Mouse (Mus musculus) heart, embryonic 13.5 days (tissue): ENCODE data around the gene Magea5. TPM values are rescaled to one million over a fixed set of nuclear protein-coding genes. Genes with fewer than 3 reads are reported as not detected.
"Not testable (repeated sequence)": the region's sequence is repeated elsewhere in the genome, so short reads cannot be mapped to it uniquely, and the experiment has no call there.

Experiments used
- ATAC-seq: fragments of 200-750 bp; cut with Nextera tagmentation; 2 replicates; pipeline ENCODE4 v1.8.0; 2017; ENCODE audit warnings: moderate TSS enrichment; ENCODE audit not compliant: insufficient number of reproducible peaks, low FRiP score, low TSS enrichment; ENCODE audit errors: extremely low read depth
- H3K27ac ChIP-seq: fragments of 300-500 bp; sonication (generic); replicated peaks from 2 replicates; pipeline ENCODE4 v1.5.1; 2015; ENCODE audit warnings: moderate library complexity, mild to moderate bottlenecking, inconsistent platforms
- H3K27me3 ChIP-seq: fragments of 300-500 bp; sonication (generic); replicated peaks from 2 replicates; pipeline ENCODE4 v1.6.1; 2015; ENCODE audit warnings: mild to moderate bottlenecking, inconsistent platforms
- H3K36me3 ChIP-seq: fragments of 300-500 bp; sonication (generic); 2 replicates; pipeline ENCODE4 v1.6.1; 2015; ENCODE audit warnings: mild to moderate bottlenecking, inconsistent platforms
- H3K4me1 ChIP-seq: fragments of 300-500 bp; sonication (generic); 2 replicates; pipeline ENCODE4 v1.6.1; 2015; ENCODE audit warnings: inconsistent platforms
- H3K4me2 ChIP-seq: fragments of 300-500 bp; sonication (generic); 2 replicates; pipeline ENCODE4 v1.6.1; 2015; ENCODE audit warnings: inconsistent platforms, mild to moderate bottlenecking, moderate library complexity
- H3K4me3 ChIP-seq: fragments of 300-500 bp; sonication (generic); 2 replicates; pipeline ENCODE4 v1.5.1; 2015; ENCODE audit warnings: moderate library complexity, mild to moderate bottlenecking, inconsistent platforms
- H3K9ac ChIP-seq: fragments of 300-500 bp; sonication (generic); 2 replicates; pipeline ENCODE4 v1.6.1; 2015; ENCODE audit warnings: inconsistent platforms, mild to moderate bottlenecking, moderate library complexity
- H3K9me3 ChIP-seq: fragments of 300-500 bp; sonication (generic); 2 replicates; pipeline ENCODE4 v1.6.1; 2016; ENCODE audit warnings: inconsistent platforms
- WGBS: fragments of 180-500 bp; shearing (Covaris S2); methylation state at CpG from one replicate; pipeline ENCODE4 v1.1.7; 2015; ENCODE audit warnings: mixed read lengths; 5-methylcytosine and 5-hydroxymethylcytosine counted together
- polyA plus RNA-seq: library from polyadenylated mRNA; unstranded; fragments of >200 nt; fragmentation: Nextera tagmentation; extraction: Ambion mirVana; gene quantifications from 2 replicates; pipeline ENCODE4 v1.2.1, GENCODE M21; 2015

The Magea5 gene
- polyA plus RNA-seq: not detected in 2 replicates

DNA sequence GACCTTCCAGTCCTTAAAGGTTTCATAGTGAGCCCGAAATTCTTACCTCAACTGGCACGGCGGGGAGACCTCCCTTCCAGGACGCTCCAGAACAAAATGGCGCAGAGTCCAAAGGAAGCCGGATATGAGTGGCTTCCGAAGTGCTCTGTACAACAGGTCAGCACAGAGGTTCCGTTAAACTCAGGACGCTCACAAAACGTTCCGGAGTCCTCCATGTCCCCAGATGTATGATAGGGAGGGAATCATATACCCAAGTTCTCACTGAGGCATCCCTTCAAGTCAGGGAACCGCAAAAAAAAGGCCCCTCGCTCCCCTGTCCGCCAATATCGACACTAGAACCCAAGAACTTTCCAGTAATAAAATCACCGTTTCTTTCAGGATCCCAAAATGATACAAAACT is at the start of gene Magea5:
Gene Magea5 (minus strand): TSS at position 101 of the 400 bp plus-strand sequence.
- H3K9me3 ChIP-seq, H3K27me3 ChIP-seq, H3K4me1 ChIP-seq, ATAC-seq, H3K4me3 ChIP-seq, H3K9ac ChIP-seq, H3K27ac ChIP-seq, H3K4me2 ChIP-seq, H3K36me3 ChIP-seq: not testable (repeated sequence)
- WGBS: 80% methylated on average over 14 of the region's 16 CpGs

DNA sequence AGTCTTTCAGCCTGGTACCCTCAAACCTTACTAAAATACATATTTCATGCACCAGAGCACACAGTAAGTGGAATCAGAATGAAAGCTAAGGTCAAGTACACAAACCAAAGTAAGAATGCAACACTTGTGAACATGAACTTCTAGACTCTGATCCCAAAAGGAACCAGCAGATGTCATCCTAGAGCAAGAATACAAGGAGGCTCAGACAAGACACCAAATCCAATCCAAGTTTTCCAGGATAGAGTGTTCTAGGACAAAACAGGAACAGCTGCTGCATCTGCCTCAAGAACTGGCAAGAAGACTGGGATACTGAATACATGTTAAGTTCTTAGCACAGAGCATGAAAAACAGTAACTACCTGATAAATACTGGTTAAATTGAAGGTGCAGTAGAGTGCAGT is 35.1 kb upstream of the Magea5 start:
- Histone ChIP-seq H3K27me3 (no peaks in the 10 kb centered on the region), H3K9me3 (no peaks in the 10 kb centered on the region), H3K4me1 (no peaks in the 10 kb centered on the region), H3K27ac (no peak overlapping the region), H3K4me3 (no peak overlapping the region), H3K36me3 (no peaks in the 10 kb centered on the region), H3K9ac (no peak overlapping the region), H3K4me2 (no peak overlapping the region)
- ATAC-seq: no peak

DNA sequence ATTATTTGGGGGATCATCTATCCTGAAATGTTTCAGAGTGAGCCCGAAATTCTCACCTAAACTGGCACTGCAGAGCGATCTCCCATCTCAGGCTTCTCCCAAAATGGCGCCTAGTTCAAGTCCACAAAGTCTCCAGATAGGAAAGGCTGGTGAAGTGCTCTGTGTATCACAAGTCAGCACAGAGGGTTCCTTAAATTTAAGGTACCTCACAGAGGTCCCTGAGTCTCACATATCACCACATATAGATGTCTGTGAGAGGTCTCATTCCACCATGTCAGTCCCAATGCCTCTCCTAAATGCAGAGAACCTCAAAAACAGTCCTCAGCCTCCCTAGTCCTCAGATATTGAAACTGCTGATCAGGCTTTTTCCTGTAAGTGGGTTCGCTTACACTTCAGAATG is 30.6 kb upstream of the Magea5 start, which contains the start of gene Magea2:
Gene Magea2 (minus strand): TSS at position 101 of the 400 bp plus-strand sequence.
- WGBS: 83% methylated on average over 4 of the region's 4 CpGs
- ATAC-seq, H3K4me3 ChIP-seq: not testable (repeated sequence)

DNA sequence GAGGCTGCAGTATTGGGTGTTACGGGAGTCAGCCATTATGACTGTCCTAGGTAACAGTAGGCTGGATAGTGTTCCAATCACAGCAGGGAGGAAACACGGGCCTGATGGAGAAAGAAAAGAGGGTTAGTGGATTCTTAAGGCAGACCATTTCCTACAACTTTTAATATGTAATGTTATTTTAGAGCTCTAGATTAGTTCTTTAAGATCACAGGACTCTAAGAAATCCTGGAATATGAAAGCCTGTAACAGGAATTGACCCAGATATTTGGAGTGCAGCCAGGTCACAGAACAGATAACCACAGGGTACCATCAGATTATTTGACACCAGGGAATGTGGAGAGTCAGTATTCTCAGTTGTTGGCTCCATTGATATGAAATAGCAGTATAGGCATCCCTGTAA is 26.7 kb upstream of the Magea5 start, which contains the start of gene Magea1:
Gene Magea1 (minus strand): TSS at position 101 of the 400 bp plus-strand sequence.
- H3K9me3 ChIP-seq, H3K4me2 ChIP-seq, H3K27ac ChIP-seq, ATAC-seq, H3K4me3 ChIP-seq, H3K9ac ChIP-seq, H3K36me3 ChIP-seq, H3K4me1 ChIP-seq, H3K27me3 ChIP-seq: not testable (repeated sequence)
- 86% methylated on average over 1 of the region's 2 CpGs for WGBS

More for the DNA sequence above, 30.6 kb upstream of the Magea5 start, which contains the start of gene Magea2:
- not testable (repeated sequence) for H3K27me3 ChIP-seq, H3K4me1 ChIP-seq, H3K27ac ChIP-seq, H3K9me3 ChIP-seq, H3K36me3 ChIP-seq, H3K4me2 ChIP-seq, H3K9ac ChIP-seq

Other genes starting within 250 kb of the Magea5 start
- not detected in 2 replicates for gene Cldn34b1, start 172.9 kb downstream of the Magea5 start, polyA plus RNA-seq
- not detected in 2 replicates for gene Magea6, start 127.2 kb downstream of the Magea5 start, polyA plus RNA-seq
- not detected in 2 replicates for gene Magea3, start 113.6 kb downstream of the Magea5 start, polyA plus RNA-seq
- gene Magea8, start 67.3 kb downstream of the Magea5 start, polyA plus RNA-seq: not detected in 2 replicates
- not detected in 2 replicates for gene Magea1, start 26.6 kb upstream of the Magea5 start, polyA plus RNA-seq
- gene Magea2, start 30.5 kb upstream of the Magea5 start, polyA plus RNA-seq: not detected in 2 replicates
- not detected in 2 replicates for gene Cldn34b2, start 65.3 kb upstream of the Magea5 start, polyA plus RNA-seq
- gene Sat1, start 153.3 kb upstream of the Magea5 start, polyA plus RNA-seq: 89.9 and 96.1 TPM in 2 replicates
- 35.0 and 36.8 TPM in 2 replicates for gene Acot9, start 199.3 kb upstream of the Magea5 start, polyA plus RNA-seq